Mouse (Mus musculus): ENCODE results near the gene Vps29. TPM values are rescaled to one million over a fixed set of nuclear protein-coding genes. Genes with fewer than 3 reads are reported as not detected.
"Not testable (repeated sequence)": the region's sequence is repeated elsewhere in the genome, so short reads cannot be mapped to it uniquely, and the experiment has no call there.

The Vps29 gene
- total RNA-seq (2021) = 100 to 1,000 TPM; 128 to 165 TPM
- polyA plus RNA-seq (2012; rRNA removed) = 13.1 and 18.5 TPM in 2 replicates
- long read RNA-seq, transcript Vps29-208 (4 exons, 2,716 nt) = major isoform, 72 of 80 reads
- long read RNA-seq, partial matches to known transcripts = 3 of 80 reads
- long read RNA-seq, other reads (novel, unspliced or antisense) = 0 of 80 reads

DNA sequence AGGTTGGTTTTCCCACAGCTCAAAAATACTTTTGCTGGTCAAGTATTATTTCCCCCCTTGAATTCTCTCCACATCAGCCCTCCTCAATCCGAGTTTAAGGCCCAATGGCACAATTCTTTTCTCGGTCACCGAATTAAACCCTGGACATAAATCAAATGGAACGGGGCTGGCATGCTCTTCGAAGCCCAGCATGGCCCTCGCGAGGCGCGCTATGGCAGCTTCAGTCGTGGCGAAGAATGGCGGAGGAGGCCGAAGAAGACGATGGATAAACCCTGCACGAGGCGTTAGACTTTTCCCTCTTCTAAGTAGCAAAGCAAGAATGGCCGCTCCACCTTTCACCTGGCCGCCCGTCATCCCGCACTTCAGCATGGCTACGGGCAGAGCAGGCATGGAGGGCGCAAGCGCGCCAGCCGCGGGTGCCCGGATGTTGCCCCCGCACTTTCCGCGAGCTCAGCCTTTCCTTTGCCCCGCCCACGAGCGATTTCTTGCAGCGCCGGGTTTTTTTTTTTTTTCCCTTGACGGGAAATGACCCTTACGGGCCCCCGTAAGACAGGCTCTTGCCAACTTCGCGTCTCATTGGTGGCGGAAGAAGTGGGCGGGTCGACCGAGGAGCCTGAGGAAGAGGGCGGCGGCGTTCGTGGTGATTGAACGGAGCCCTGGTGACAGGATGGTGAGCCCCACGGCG, at the start of gene Vps29, which contains the start of gene Rad9b:
Gene Vps29 (plus strand): TSS at position 563 of the 685 bp plus-strand sequence.
Gene Rad9b (minus strand): TSS at position 427 of the 685 bp plus-strand sequence.
- peak; percentile 98 for DNase-seq

DNA sequence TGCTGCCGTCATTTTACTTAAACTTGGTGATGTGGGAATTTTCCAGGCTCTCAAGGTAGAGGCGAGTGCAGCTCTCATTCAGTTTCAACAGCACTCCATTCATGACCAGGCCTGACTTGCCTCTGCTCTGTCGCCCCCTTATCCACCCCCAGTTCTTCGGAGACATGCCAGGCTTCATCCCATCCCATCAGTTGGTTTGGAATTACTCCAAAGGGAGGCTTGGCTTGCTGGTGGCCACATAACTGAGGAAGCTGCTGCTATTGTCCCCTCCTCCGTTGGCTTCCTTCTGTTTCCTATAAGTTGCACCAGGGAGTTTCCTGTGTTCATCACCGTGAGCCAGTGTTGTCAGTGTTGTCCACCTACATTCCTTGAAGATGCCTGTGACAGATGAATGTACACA, 49.6 kb upstream of the Vps29 start:
- no peak for DNase-seq

GRCm38 (mm10) chr5:122305472-122305871, 48.7 kb upstream of the Vps29 start:
- peak; percentile 86 for DNase-seq

DNA sequence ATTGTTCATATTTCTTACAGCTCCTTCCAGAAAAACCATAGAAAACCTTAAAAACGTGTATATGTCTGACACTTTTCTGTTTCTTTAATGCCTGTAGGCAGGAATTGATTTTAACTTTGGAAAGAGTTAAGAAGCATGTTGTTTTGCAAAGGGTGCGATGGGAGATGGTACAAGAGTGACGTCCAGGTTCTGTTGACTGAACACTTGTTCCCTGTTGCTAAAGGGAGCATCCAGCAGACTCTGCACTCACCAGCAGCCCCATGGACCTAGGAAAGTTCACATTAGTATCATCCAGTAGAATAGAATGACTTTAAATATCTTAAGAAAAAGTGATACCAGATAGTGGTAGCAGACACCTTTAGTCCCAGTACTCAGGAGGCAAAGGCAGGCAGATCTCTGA, 47.6 kb upstream of the Vps29 start:
- no peak for DNase-seq

DNA sequence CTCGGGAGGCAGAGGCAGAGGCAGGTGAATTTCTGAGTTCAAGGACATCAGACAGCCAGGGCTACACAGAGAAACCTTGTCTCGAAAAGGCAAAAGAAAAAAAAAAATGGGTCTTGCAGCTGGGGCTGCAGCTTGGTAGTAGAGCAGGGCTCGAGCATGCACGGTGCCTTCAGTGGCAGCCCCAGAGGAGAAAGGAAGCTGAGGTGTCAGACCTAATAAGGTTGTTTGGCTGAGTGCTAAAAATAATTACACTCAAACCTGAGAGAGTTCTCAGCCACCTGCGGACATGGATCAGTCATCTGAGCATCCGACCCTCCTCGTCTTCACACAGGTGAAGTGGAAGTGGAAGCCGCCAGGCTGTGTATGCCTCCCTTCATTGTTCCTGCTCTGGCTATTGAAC, 43.5 kb upstream of the Vps29 start:
- no peak for DNase-seq

DNA sequence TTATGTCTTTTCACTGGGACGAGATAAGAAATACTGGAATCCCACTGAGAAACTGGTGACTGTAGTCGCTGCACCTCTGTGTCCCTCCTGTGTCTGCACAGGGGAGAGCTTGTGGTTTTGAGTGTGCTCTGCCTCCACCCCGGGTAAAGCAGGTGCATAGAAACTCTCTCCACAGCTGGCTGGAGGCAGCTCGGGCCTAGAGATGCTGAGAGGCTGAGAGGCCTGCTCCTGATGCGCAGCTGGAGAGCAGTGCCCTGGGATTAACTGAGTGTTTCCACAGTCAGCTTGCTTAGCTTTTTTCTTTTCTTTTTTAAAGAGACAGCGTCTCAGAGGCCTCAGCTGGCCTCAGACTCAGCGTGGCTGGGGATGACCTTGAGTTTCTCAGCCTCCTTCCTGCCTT, 42.5 kb upstream of the Vps29 start:
- DNase-seq = no peak

- no peak for DNase-seq
These were observed 41.8 kb upstream of the Vps29 start for GRCm38 (mm10) chr5:122312346-122312745.

- no peak for DNase-seq
These were observed 41.1 kb upstream of the Vps29 start for GRCm38 (mm10) chr5:122312942-122313684.

DNA sequence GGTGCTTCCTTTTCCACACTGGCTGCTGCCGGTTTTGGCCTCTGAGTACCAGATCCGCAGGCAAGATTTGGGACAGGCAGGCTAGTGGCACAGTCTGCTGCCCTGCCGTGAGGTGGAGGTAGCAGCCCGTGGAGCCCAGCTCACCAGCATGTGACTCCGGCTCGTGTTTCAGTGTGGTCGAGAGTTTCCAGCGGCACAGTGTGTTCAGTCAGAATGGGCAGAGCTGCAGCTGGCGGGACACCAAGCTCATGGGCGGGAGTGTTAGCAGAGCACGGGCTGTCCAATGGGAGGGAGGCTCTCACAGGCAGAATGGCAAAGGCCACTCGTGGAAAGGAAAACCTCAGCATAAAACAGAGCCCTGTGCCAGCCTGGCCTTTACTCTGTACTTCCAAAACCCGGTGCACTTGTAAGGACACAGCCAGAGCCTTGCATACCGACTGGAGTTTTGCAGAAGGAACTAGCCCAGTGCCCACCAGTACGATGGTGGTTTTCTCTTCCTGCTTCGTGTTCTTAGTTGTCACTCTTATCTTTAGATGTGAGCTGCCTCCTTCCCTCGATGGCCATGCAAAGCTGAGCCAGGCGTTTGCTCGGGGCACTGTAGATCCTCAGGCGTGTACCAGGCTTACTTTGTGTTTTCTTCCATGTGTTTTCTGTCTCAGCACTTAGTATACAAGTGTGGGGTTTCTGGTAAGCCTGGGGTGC, 39.1 kb upstream of the Vps29 start:
- peak; percentile 93 for DNase-seq

GRCm38 (mm10) chr5:122317329-122318045, 36.7 kb upstream of the Vps29 start:
- DNase-seq = peak; percentile 51

- DNase-seq = no peak
These were observed 36.1 kb upstream of the Vps29 start for GRCm38 (mm10) chr5:122318100-122318499.

GRCm38 (mm10) chr5:122318976-122319375, 35.2 kb upstream of the Vps29 start:
- DNase-seq = not testable (repeated sequence)

- peak; percentile 53 for DNase-seq
These were observed 34.5 kb upstream of the Vps29 start for GRCm38 (mm10) chr5:122319474-122320204.

DNA sequence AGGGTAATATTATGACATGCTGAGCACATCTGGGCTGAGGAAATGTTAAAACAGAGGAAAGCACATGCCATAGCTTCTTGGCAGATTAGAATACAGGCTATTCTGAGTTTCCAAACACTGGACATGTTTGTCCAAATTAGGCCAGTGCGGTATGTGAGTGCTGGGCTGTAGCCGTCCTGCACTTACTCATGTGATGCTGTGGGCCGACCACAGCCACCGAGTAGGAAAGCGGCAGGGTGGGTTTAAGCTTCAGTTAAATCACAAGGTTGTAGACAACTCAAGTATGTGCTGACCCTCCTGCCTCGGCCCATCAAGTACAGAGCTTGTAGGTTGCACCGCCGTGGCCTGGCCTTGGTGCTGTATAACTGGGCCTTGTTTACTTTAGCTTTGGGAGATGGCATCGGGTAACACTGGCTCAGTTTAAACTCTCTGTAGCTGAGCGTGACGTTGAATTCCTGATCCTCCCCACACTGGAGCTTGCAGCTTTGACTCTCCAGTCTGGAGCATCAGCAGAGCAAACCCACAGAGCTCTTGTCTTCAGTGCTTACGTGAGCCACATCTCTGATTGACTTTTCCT, 33.9 kb upstream of the Vps29 start:
- no peak for DNase-seq

DNA sequence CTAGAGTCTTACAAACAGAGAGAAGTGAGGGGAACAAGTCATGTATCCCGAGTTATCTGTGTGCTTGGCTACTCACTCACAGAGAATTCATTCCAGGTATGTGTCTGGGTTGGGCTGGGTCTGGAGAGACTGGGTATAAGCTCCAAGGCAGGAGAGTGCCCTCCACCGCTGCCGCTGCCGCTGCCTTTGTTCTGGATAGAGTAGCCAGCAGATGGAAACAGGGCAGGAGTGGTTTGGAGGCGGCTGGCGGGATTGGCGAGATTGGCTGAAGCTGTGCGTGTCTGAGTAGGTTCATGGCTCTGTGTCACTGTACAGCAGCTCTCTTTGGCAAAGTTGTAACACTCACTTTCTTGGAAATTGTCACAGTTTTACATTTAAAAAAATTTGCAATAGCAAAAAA, 30.6 kb upstream of the Vps29 start:
- no peak for DNase-seq

- peak; percentile 75 for DNase-seq
These were observed 29.3 kb upstream of the Vps29 start for GRCm38 (mm10) chr5:122324608-122325431.

DNA sequence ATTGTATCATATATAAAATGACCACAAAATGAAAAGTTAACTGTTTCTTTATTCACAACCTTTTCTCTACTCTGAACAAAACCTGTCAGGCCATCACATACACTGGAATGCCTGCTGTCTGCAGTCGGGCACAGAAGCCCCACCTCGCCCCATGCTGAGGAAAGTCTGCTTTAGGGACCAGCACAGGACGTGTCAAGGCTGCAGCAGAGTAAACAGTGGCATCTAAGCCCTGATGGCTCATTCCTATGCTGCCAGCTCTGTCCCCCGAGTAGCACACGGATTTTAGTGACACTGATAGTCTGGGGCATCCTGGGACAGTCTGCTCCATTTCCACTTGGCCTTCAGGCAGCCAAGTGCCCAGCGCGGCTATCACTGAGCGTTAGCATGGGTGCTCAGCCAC, 28.7 kb upstream of the Vps29 start:
- DNase-seq = no peak

- no peak for DNase-seq
These were observed 26.9 kb upstream of the Vps29 start for GRCm38 (mm10) chr5:122327283-122327682.

DNA sequence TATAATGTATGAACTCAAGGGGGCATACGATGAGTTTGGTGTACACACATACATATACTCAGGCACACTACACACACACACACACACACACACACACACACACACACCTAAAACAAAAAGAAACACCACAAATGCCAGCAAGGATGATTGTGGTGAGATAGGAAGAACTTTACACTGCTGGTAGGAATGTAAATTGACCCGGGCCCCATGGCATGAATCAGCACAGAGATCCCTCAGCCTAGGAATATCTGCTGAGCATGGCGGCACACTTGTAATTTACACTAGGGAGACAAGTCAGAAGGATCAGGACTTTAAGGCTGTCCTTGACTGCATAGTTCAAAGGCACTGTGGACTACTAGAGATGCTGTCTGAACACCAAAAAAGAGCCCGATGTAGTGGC, 23.9 kb upstream of the Vps29 start:
- DNase-seq = no peak

DNA sequence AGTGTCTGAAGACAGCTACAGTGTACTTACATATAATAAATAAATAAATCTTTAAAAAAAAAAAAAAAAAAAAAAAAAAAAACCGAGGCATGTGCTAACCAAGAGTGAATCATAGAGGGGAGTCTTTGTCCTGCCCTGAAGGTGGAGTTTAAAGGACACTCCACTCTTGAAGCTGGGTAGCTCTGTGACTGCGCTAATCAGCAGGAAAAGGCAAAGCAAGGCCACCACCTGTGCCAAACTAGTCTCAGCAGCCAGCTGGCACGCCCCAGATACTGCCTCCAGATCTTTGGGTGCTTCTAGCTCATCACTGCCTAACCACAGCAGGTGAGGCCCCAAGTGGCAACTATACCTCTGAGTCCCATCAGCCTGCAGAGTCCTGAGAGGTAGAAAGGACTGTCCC, 19.5 kb upstream of the Vps29 start:
- DNase-seq = no peak
